ENCODE assay signal across 12 mouse cellular contexts in genomic region chr13:56109703-56110102, GRCm38 (mm10). TPM values are rescaled to one million over a fixed set of nuclear protein-coding genes. Genes with fewer than 3 reads are reported as not detected.
A peak's percentile ranks its signal among the peaks of the same experiment; 100 is the strongest.
DNase-seq lines count a peak whose midpoint lies in the region; ATAC-seq lines count a peak whose summit lies in the region.
"Had no signal": no experiment of that assay in that cellular context is flagged by ENCODE, and none has a peak within 500 bp of the region (broad histone marks: within the 10 kb centered on the region; RNA-seq: fewer than 3 reads in every experiment).

No protein-coding gene starts in this region.

- no peak overlapping the region for H3K9ac ChIP-seq in hindbrain, embryonic 16.5 days (ENCODE audit: low read depth, low read length)
- H3K9ac ChIP-seq in neural tube, embryonic 12.5 days = no peak overlapping the region
- no peak overlapping the region for H3K9ac ChIP-seq in intestine, embryonic 15.5 days

- H3K27me3 ChIP-seq in hindbrain, embryonic 10.5 days (ENCODE audit: insufficient read depth, poor library complexity, severe bottlenecking) = no peaks in the 10 kb centered on the region
- H3K27me3 ChIP-seq in hindbrain, embryonic 16.5 days (replicated peaks; ENCODE audit: control insufficient read depth, insufficient read depth, low read length) = no peaks in the 10 kb centered on the region
- H3K27me3 ChIP-seq in neural tube, embryonic 12.5 days (replicated peaks) = no peaks in the 10 kb centered on the region
- no peaks in the 10 kb centered on the region for H3K27me3 ChIP-seq in intestine, embryonic 15.5 days (replicated peaks)

- no peak for DNase-seq in hindbrain, embryonic 10.5 days (ENCODE audit: low spot score)
- DNase-seq in neural tube, embryonic 10.5 days (ENCODE audit: extremely low spot score, low spot score) = no peak
- DNase-seq in cerebellum, postnatal 36 days = no peak
- DNase-seq: cerebellum, postnatal 14 days; layer of hippocampus, adult 9-11 months; thymus, postnatal 36 days had no signal

- no peaks in the 10 kb centered on the region for H3K9me3 ChIP-seq in hindbrain, embryonic 10.5 days
- no peaks in the 10 kb centered on the region for H3K9me3 ChIP-seq in hindbrain, embryonic 16.5 days (ENCODE audit: control insufficient read depth, low read length)
- no peaks in the 10 kb centered on the region for H3K9me3 ChIP-seq in neural tube, embryonic 12.5 days
- H3K9me3 ChIP-seq in intestine, embryonic 15.5 days = no peaks in the 10 kb centered on the region

- peaks cover 41% of the 10 kb centered on the region for H3K4me1 ChIP-seq in hindbrain, embryonic 10.5 days (replicated peaks)
- peaks cover 41% of the 10 kb centered on the region for H3K4me1 ChIP-seq in hindbrain, embryonic 16.5 days (ENCODE audit: control insufficient read depth, insufficient read depth, low read depth, low read length)
- peaks cover 43% of the 10 kb centered on the region for H3K4me1 ChIP-seq in neural tube, embryonic 12.5 days
- peaks cover 79% of the 10 kb centered on the region for H3K4me1 ChIP-seq in intestine, embryonic 15.5 days (replicated peaks)

- peaks cover 99% of the 10 kb centered on the region for H3K36me3 ChIP-seq in hindbrain, embryonic 10.5 days
- no peaks in the 10 kb centered on the region for H3K36me3 ChIP-seq in hindbrain, embryonic 16.5 days (ENCODE audit: control insufficient read depth, insufficient read depth, low read length)
- peaks cover 28% of the 10 kb centered on the region for H3K36me3 ChIP-seq in neural tube, embryonic 12.5 days
- peaks cover 2% of the 10 kb centered on the region; the same call in 1 of the 2 replicates for H3K36me3 ChIP-seq in intestine, embryonic 15.5 days

- H3K4me3 ChIP-seq in hindbrain, embryonic 10.5 days = no peak overlapping the region
- H3K4me3 ChIP-seq in hindbrain, embryonic 16.5 days (ENCODE audit: low read length) = no peak overlapping the region
- H3K4me3 ChIP-seq in neural tube, embryonic 12.5 days = no peak overlapping the region
- H3K4me3 ChIP-seq in intestine, embryonic 15.5 days (replicated peaks) = no peak overlapping the region

- peak overlapping the region; percentile 18; the same call in 1 of the 2 replicates for H3K27ac ChIP-seq in hindbrain, embryonic 10.5 days
- H3K27ac ChIP-seq in hindbrain, embryonic 16.5 days (ENCODE audit: low read depth, low read length) = no peak overlapping the region
- peak overlapping the region; percentile 26; the same call in 1 of the 2 replicates for H3K27ac ChIP-seq in neural tube, embryonic 12.5 days
- peak overlapping the region; percentile 41; the same call in 1 of the 2 replicates for H3K27ac ChIP-seq in intestine, embryonic 15.5 days
- H3K27ac ChIP-seq: macrophage had no signal

- ATAC-seq in hindbrain, embryonic 16.5 days = no peak
- no peak for ATAC-seq in neural tube, embryonic 12.5 days (ENCODE audit: low FRiP score, low read depth)
- ATAC-seq in intestine, embryonic 15.5 days = no peak
- ATAC-seq in erythroid progenitor cell, adult 5-6 weeks (replicated peaks; ENCODE audit: low FRiP score, poor library complexity, severe bottlenecking) = no peak
- ATAC-seq: activated CD4-positive, CD25-positive, alpha-beta regulatory T cell, adult 4 months had no signal

- H3K4me2 ChIP-seq in hindbrain, embryonic 16.5 days (ENCODE audit: low read length) = no peak overlapping the region
- no peak overlapping the region for H3K4me2 ChIP-seq in neural tube, embryonic 12.5 days (replicated peaks)
- H3K4me2 ChIP-seq in intestine, embryonic 15.5 days (replicated peaks) = no peak overlapping the region

- WGBS in hindbrain, embryonic 10.5 days = 89% methylated on average over 4 of the region's 4 CpGs
- 80% methylated on average over 4 of the region's 4 CpGs for WGBS in hindbrain, embryonic 16.5 days
- 68% methylated on average over 4 of the region's 4 CpGs for WGBS in neural tube, embryonic 12.5 days
- WGBS in intestine, embryonic 15.5 days = 75% methylated on average over 4 of the region's 4 CpGs

RNA-seq across cellular contexts. Expression of gene H2afy, which starts 26.5 kb away (rescaled TPM):
- polyA plus RNA-seq in hindbrain, embryonic 10.5 days (2016; fragmentation: Nextera tagmentation; extraction: Ambion mirVana) = 494 and 510 TPM in 2 replicates
- 239 and 258 TPM in 2 replicates for polyA plus RNA-seq in hindbrain, embryonic 16.5 days (2015; fragmentation: Nextera tagmentation; extraction: Ambion mirVana)
- 534 and 554 TPM in 2 replicates for polyA plus RNA-seq in neural tube, embryonic 12.5 days (2016; fragmentation: Nextera tagmentation; extraction: Ambion mirVana)
- 297 and 322 TPM in 2 replicates for polyA plus RNA-seq in intestine, embryonic 15.5 days (2015; fragmentation: Nextera tagmentation; extraction: Ambion mirVana)
- total RNA-seq in erythroid progenitor cell, adult 5-6 weeks (2015; ENCODE audit: low replicate concordance) = 63.4 and 72.5 TPM in 2 replicates
- 62.3 and 78.6 TPM in 2 replicates for total RNA-seq in erythroid progenitor cell, adult 5-6 weeks (2017; ENCODE audit: low replicate concordance)
